Mouse (Mus musculus): Measurements from ENCODE around the gene Rad51b. TPM values are rescaled to one million over a fixed set of nuclear protein-coding genes. Genes with fewer than 3 reads are reported as not detected.
A peak's percentile ranks its signal among the peaks of the same experiment; 100 is the strongest.

Rad51b gene
- polyA plus RNA-seq, 1 experiment from 2014 or later: 3.9 TPM

DNA sequence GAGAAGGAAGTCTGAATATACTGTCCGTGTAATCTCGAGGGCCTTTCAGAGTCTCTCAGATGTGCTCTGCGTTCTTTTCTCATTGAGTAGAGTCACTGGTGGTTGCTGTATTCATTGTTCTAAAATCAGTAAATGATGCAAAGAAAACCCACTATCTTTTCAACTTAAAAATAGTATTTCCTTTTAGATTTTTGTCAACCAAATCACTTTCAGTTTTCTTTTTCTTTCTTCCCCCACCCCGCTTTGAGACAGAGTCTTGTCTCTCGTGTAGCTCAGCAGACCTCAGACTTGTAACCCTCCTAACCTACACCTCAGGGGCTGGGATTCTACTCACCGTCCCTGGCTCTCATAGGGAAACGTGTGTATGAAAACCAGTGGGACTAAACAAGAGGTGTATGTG, 145.0 kb downstream of the Rad51b start:
- Histone ChIP-seq H3K4me2 (ENCODE audit: low read length) (no peak overlapping the region), H3K4me1 (replicated peaks; ENCODE audit: insufficient read depth, low read length) (no peaks in the 10 kb centered on the region), H3K4me3 (replicated peaks; ENCODE audit: low read depth, low read length) (no peak overlapping the region), H3K9me3 (replicated peaks; ENCODE audit: low read length) (no peaks in the 10 kb centered on the region), H3K27me3 (ENCODE audit: insufficient read depth, low read length) (no peaks in the 10 kb centered on the region), H3K27ac (no peak overlapping the region), H3K9ac (ENCODE audit: low read depth, low read length) (no peak overlapping the region), H3K36me3 (ENCODE audit: insufficient read depth, low read length) (no peaks in the 10 kb centered on the region)
- 69% methylated on average over 7 of the region's 7 CpGs for WGBS
- TF ChIP-seq CTCF (IDR thresholded peaks at IDR 0.05; ENCODE audit: low read depth): no peak
- no peak for DNase-seq (ENCODE audit: low spot score)
- no peak for ATAC-seq (replicated peaks; ENCODE audit: low FRiP score, low read depth)

DNA sequence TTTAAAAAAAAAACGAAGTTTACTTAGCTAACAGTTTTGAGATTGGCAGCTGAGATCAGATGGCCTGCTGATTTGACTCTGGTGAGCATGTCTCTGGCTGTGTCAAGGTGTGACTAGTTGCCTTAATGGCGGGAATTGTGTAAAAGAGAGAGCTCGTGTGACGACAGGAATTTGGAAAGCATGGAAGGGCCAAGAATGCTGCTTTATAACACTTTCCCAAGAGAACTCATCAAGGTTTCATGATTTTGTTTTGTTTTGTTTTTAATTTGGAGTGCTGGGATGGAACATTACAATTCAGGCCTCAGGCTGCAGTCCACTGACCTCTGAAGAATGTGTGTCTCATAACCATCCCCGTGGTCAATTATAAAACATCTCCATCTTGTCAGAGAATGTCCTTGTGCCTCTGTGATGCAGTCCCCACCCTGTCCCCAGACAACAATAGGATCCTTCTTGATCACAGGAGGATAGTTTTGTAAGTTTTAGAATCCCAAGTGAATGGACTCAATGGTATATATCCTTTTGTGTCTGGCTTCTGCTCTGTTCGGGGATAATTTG, 145.8 kb downstream of the Rad51b start:
- no peak overlapping the region for H3K4me3 ChIP-seq (replicated peaks; ENCODE audit: low read depth, low read length)
- ATAC-seq (replicated peaks; ENCODE audit: low FRiP score, low read depth) (no peak), DNase-seq (ENCODE audit: low spot score) (no peak)
- no peaks in the 10 kb centered on the region for H3K9me3 ChIP-seq (replicated peaks; ENCODE audit: low read length)
- no peak overlapping the region for H3K9ac ChIP-seq (ENCODE audit: low read depth, low read length)
- H3K27ac ChIP-seq: no peak overlapping the region
- H3K36me3 ChIP-seq (ENCODE audit: insufficient read depth, low read length): no peaks in the 10 kb centered on the region
- no peaks in the 10 kb centered on the region for H3K27me3 ChIP-seq (ENCODE audit: insufficient read depth, low read length)
- no peaks in the 10 kb centered on the region for H3K4me1 ChIP-seq (replicated peaks; ENCODE audit: insufficient read depth, low read length)
- 59% methylated on average over 6 of the region's 6 CpGs for WGBS
- no peak for TF ChIP-seq CTCF (IDR thresholded peaks at IDR 0.05; ENCODE audit: low read depth)
- no peak overlapping the region for H3K4me2 ChIP-seq (ENCODE audit: low read length)

GRCm38 (mm10) chr12:79444646-79445045, 147.6 kb downstream of the Rad51b start:
- no peak overlapping the region for H3K9ac ChIP-seq (ENCODE audit: low read depth, low read length)
- no peaks in the 10 kb centered on the region for H3K9me3 ChIP-seq (replicated peaks; ENCODE audit: low read length)
- no peak for TF ChIP-seq CTCF (IDR thresholded peaks at IDR 0.05; ENCODE audit: low read depth)
- WGBS: 66% methylated on average over 2 of the region's 2 CpGs
- no peak overlapping the region for H3K4me3 ChIP-seq (replicated peaks; ENCODE audit: low read depth, low read length)
- ATAC-seq (replicated peaks; ENCODE audit: low FRiP score, low read depth) (no peak), DNase-seq (ENCODE audit: low spot score) (no peak)
- no peaks in the 10 kb centered on the region for H3K36me3 ChIP-seq (ENCODE audit: insufficient read depth, low read length)
- H3K4me2 ChIP-seq (ENCODE audit: low read length): no peak overlapping the region
- no peak overlapping the region for H3K27ac ChIP-seq
- no peaks in the 10 kb centered on the region for H3K4me1 ChIP-seq (replicated peaks; ENCODE audit: insufficient read depth, low read length)
- no peaks in the 10 kb centered on the region for H3K27me3 ChIP-seq (ENCODE audit: insufficient read depth, low read length)

DNA sequence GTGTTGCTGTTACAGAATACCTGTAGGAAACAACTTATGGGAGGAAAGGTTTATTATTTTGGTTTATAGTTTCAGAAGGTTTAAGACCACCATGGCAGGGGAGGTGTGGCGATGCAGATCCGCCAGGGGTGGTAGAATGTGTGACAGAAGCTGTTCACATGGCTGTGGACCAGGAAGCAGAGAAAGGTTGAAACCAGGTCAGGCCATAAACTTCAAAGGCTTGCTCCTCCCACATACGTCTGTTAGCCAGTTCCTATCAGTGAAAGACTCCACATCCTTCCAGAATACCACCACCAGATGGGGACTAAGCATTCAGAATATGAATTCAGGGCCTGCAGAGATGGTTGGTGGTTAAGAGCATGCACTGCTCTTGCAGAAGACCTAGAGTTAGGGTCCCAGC, 150.0 kb downstream of the Rad51b start:
- Histone ChIP-seq H3K27ac (no peak overlapping the region), H3K27me3 (ENCODE audit: insufficient read depth, low read length) (no peaks in the 10 kb centered on the region), H3K4me1 (replicated peaks; ENCODE audit: insufficient read depth, low read length) (no peaks in the 10 kb centered on the region), H3K36me3 (ENCODE audit: insufficient read depth, low read length) (no peaks in the 10 kb centered on the region), H3K9ac (ENCODE audit: low read depth, low read length) (no peak overlapping the region), H3K4me2 (ENCODE audit: low read length) (no peak overlapping the region), H3K4me3 (replicated peaks; ENCODE audit: low read depth, low read length) (no peak overlapping the region), H3K9me3 (replicated peaks; ENCODE audit: low read length) (no peaks in the 10 kb centered on the region)
- DNase-seq (ENCODE audit: low spot score) (no peak), ATAC-seq (replicated peaks; ENCODE audit: low FRiP score, low read depth) (no peak)
- 60% methylated on average over 3 of the region's 3 CpGs for WGBS
- 0 out of 2 replicates have a peak, but pooled peaks have one; percentile 5 for TF ChIP-seq CTCF (IDR thresholded peaks at IDR 0.05; ENCODE audit: low read depth)

GRCm38 (mm10) chr12:79449817-79450411, 152.8 kb downstream of the Rad51b start:
- no peaks in the 10 kb centered on the region for H3K4me1 ChIP-seq (replicated peaks; ENCODE audit: insufficient read depth, low read length)
- no peaks in the 10 kb centered on the region for H3K9me3 ChIP-seq (replicated peaks; ENCODE audit: low read length)
- no peak for TF ChIP-seq CTCF (IDR thresholded peaks at IDR 0.05; ENCODE audit: low read depth)
- no peak overlapping the region for H3K27ac ChIP-seq
- ATAC-seq (replicated peaks; ENCODE audit: low FRiP score, low read depth): no peak
- no peaks in the 10 kb centered on the region for H3K36me3 ChIP-seq (ENCODE audit: insufficient read depth, low read length)
- WGBS: 89% methylated on average over 8 of the region's 8 CpGs
- H3K9ac ChIP-seq (ENCODE audit: low read depth, low read length): no peak overlapping the region
- no peaks in the 10 kb centered on the region for H3K27me3 ChIP-seq (ENCODE audit: insufficient read depth, low read length)
- no peak overlapping the region for H3K4me2 ChIP-seq (ENCODE audit: low read length)
- no peak for DNase-seq (ENCODE audit: low spot score)
- no peak overlapping the region for H3K4me3 ChIP-seq (replicated peaks; ENCODE audit: low read depth, low read length)

DNA sequence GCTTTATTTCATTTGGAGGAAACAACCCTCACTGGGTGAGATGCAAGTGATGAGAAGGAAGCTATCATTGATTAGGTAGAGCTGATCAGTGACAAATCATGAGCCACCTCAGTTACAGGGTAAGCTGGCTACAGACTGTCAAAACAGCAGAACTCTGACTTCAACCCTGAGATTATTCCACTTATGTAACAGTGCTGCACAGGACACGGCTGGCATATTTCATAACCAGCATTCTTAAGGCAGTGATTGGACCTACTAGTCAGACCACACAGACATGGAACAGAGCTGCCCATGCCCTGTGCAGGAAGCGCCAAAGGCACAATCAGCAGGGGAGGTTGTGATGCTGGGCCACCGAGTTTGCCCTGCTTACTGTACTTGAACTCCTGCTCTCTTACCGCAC, 155.8 kb downstream of the Rad51b start:
- Histone ChIP-seq H3K9me3 (replicated peaks; ENCODE audit: low read length) (no peaks in the 10 kb centered on the region), H3K4me2 (ENCODE audit: low read length) (no peak overlapping the region), H3K27me3 (ENCODE audit: insufficient read depth, low read length) (no peaks in the 10 kb centered on the region), H3K4me1 (replicated peaks; ENCODE audit: insufficient read depth, low read length) (peaks cover 4% of the 10 kb centered on the region; the same call in 1 of the 2 replicates), H3K4me3 (replicated peaks; ENCODE audit: low read depth, low read length) (no peak overlapping the region), H3K9ac (ENCODE audit: low read depth, low read length) (no peak overlapping the region), H3K27ac (no peak overlapping the region), H3K36me3 (ENCODE audit: insufficient read depth, low read length) (no peaks in the 10 kb centered on the region)
- no peak for TF ChIP-seq CTCF (IDR thresholded peaks at IDR 0.05; ENCODE audit: low read depth)
- 81% methylated on average over 4 of the region's 4 CpGs for WGBS
- DNase-seq (ENCODE audit: low spot score) (no peak), ATAC-seq (replicated peaks; ENCODE audit: low FRiP score, low read depth) (no peak)

DNA sequence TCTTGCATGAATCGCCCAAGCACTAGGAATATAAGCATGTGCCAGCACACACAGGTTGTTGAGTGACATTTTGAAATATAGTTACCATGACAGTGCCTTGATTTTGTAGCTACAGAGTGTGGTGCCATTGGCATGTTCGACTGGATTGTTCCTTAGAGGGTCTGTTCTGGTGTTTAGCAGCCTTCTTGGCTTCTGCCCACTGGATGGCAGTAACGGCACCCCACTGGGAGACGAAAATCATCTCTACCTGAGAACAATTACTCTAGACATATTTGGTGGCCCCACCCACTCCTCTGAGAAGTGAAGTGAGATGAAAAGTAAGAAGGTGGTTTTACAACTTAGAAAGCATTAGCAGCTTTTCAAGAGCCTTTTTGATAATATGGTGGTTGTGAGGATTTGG, 156.9 kb downstream of the Rad51b start:
- H3K9me3 ChIP-seq (replicated peaks; ENCODE audit: low read length): no peaks in the 10 kb centered on the region
- H3K36me3 ChIP-seq (ENCODE audit: insufficient read depth, low read length): no peaks in the 10 kb centered on the region
- WGBS: 63% methylated on average over 4 of the region's 4 CpGs
- H3K9ac ChIP-seq (ENCODE audit: low read depth, low read length): no peak overlapping the region
- H3K4me1 ChIP-seq (replicated peaks; ENCODE audit: insufficient read depth, low read length): peaks cover 4% of the 10 kb centered on the region; the same call in 1 of the 2 replicates
- H3K27me3 ChIP-seq (ENCODE audit: insufficient read depth, low read length): no peaks in the 10 kb centered on the region
- peak; percentile 66 for TF ChIP-seq CTCF (IDR thresholded peaks at IDR 0.05; ENCODE audit: low read depth)
- no peak overlapping the region for H3K4me2 ChIP-seq (ENCODE audit: low read length)
- no peak for ATAC-seq (replicated peaks; ENCODE audit: low FRiP score, low read depth)
- no peak for DNase-seq (ENCODE audit: low spot score)
- no peak overlapping the region for H3K27ac ChIP-seq
- H3K4me3 ChIP-seq (replicated peaks; ENCODE audit: low read depth, low read length): no peak overlapping the region

Measured in kidney, postnatal 0 days (tissue).